Mouse (Mus musculus): ENCODE measurements at regions not wholly inside any gene's neighbourhood (a gene's known extent, or its start where the extent isn't known, plus 50 kb on each side); places are given as distances from the start of the nearest gene placed in this dataset.

- H3K27ac ChIP-seq = no peak overlapping the region
- H3K9me3 ChIP-seq = peaks cover 7% of the 10 kb centered on the region; the same call in 1 of the 2 replicates
- H3K4me2 ChIP-seq (replicated peaks) = no peak overlapping the region
- H3K36me3 ChIP-seq = no peaks in the 10 kb centered on the region
- no peak for ATAC-seq (ENCODE audit: low FRiP score, low read depth)
- no peaks in the 10 kb centered on the region for H3K27me3 ChIP-seq
- H3K4me3 ChIP-seq = no peak overlapping the region
- H3K4me1 ChIP-seq = peaks cover 6% of the 10 kb centered on the region
- 33% methylated on average over 7 of the region's 7 CpGs for WGBS
- H3K9ac ChIP-seq = no peak overlapping the region
These were observed 59.9 kb upstream of the Oxgr1 start for GRCm38 (mm10) chr14:120102010-120102748.

- H3K9me3 ChIP-seq = peaks cover 7% of the 10 kb centered on the region; the same call in 1 of the 2 replicates
- no peak overlapping the region for H3K4me3 ChIP-seq
- no peak for ATAC-seq (ENCODE audit: low FRiP score, low read depth)
- H3K4me2 ChIP-seq (replicated peaks) = no peak overlapping the region
- H3K27me3 ChIP-seq = no peaks in the 10 kb centered on the region
- H3K4me1 ChIP-seq = peaks cover 6% of the 10 kb centered on the region
- H3K9ac ChIP-seq = no peak overlapping the region
- no peak overlapping the region for H3K27ac ChIP-seq
- no peaks in the 10 kb centered on the region for H3K36me3 ChIP-seq
- WGBS = 7% methylated on average over 1 of the region's 1 CpGs
These were observed 60.5 kb upstream of the Oxgr1 start for GRCm38 (mm10) chr14:120102749-120103142.

GRCm38 (mm10) chr14:120109846-120110245, 67.6 kb upstream of the Oxgr1 start:
- Histone ChIP-seq H3K4me3 (no peak overlapping the region), H3K27me3 (no peaks in the 10 kb centered on the region), H3K9ac (no peak overlapping the region), H3K4me1 (no peaks in the 10 kb centered on the region), H3K4me2 (replicated peaks) (no peak overlapping the region), H3K36me3 (no peaks in the 10 kb centered on the region), H3K9me3 (peaks cover under 1% of the 10 kb centered on the region; the same call in 1 of the 2 replicates), H3K27ac (no peak overlapping the region)
- no peak for ATAC-seq (ENCODE audit: low FRiP score, low read depth)
- WGBS = 93% methylated on average over 1 of the region's 1 CpGs

GRCm38 (mm10) chr14:120113316-120113715, 71.1 kb upstream of the Oxgr1 start:
- Histone ChIP-seq H3K9me3 (no peaks in the 10 kb centered on the region), H3K4me1 (no peaks in the 10 kb centered on the region), H3K4me2 (replicated peaks) (no peak overlapping the region), H3K27ac (no peak overlapping the region), H3K27me3 (no peaks in the 10 kb centered on the region), H3K36me3 (no peaks in the 10 kb centered on the region), H3K4me3 (no peak overlapping the region), H3K9ac (no peak overlapping the region)
- 86% methylated on average over 4 of the region's 4 CpGs for WGBS
- no peak for ATAC-seq (ENCODE audit: low FRiP score, low read depth)

GRCm38 (mm10) chr14:120118582-120118981, 76.3 kb upstream of the Oxgr1 start:
- H3K9me3 ChIP-seq = no peaks in the 10 kb centered on the region
- H3K36me3 ChIP-seq = no peaks in the 10 kb centered on the region
- no peak overlapping the region for H3K27ac ChIP-seq
- H3K27me3 ChIP-seq = no peaks in the 10 kb centered on the region
- WGBS = 92% methylated on average over 7 of the region's 7 CpGs
- no peaks in the 10 kb centered on the region for H3K4me1 ChIP-seq
- no peak overlapping the region for H3K4me2 ChIP-seq (replicated peaks)
- ATAC-seq (ENCODE audit: low FRiP score, low read depth) = no peak
- no peak overlapping the region for H3K9ac ChIP-seq
- H3K4me3 ChIP-seq = no peak overlapping the region

GRCm38 (mm10) chr14:120119094-120119501, 76.9 kb upstream of the Oxgr1 start:
- Histone ChIP-seq H3K9ac (no peak overlapping the region), H3K36me3 (no peaks in the 10 kb centered on the region), H3K4me1 (no peaks in the 10 kb centered on the region), H3K4me3 (no peak overlapping the region), H3K27me3 (no peaks in the 10 kb centered on the region), H3K27ac (no peak overlapping the region), H3K9me3 (no peaks in the 10 kb centered on the region), H3K4me2 (replicated peaks) (no peak overlapping the region)
- no peak for ATAC-seq (ENCODE audit: low FRiP score, low read depth)
- 88% methylated on average over 5 of the region's 5 CpGs for WGBS

- Histone ChIP-seq H3K4me2 (replicated peaks) (no peak overlapping the region), H3K4me3 (no peak overlapping the region), H3K9ac (no peak overlapping the region), H3K4me1 (no peaks in the 10 kb centered on the region), H3K9me3 (no peaks in the 10 kb centered on the region), H3K27ac (no peak overlapping the region), H3K36me3 (no peaks in the 10 kb centered on the region), H3K27me3 (no peaks in the 10 kb centered on the region)
- 74% methylated on average over 5 of the region's 5 CpGs for WGBS
- ATAC-seq (ENCODE audit: low FRiP score, low read depth) = no peak
These were observed 77.3 kb upstream of the Oxgr1 start for GRCm38 (mm10) chr14:120119506-120119905.

GRCm38 (mm10) chr14:120120261-120120660, 78.0 kb upstream of the Oxgr1 start:
- no peak overlapping the region for H3K4me2 ChIP-seq (replicated peaks)
- peaks cover 4% of the 10 kb centered on the region; the same call in 1 of the 2 replicates for H3K9me3 ChIP-seq
- WGBS = 87% methylated on average over 5 of the region's 5 CpGs
- ATAC-seq (ENCODE audit: low FRiP score, low read depth) = no peak
- H3K36me3 ChIP-seq = no peaks in the 10 kb centered on the region
- no peaks in the 10 kb centered on the region for H3K4me1 ChIP-seq
- H3K4me3 ChIP-seq = no peak overlapping the region
- H3K27me3 ChIP-seq = no peaks in the 10 kb centered on the region
- no peak overlapping the region for H3K9ac ChIP-seq
- H3K27ac ChIP-seq = no peak overlapping the region

- WGBS = 86% methylated on average over 5 of the region's 5 CpGs
- no peaks in the 10 kb centered on the region for H3K4me1 ChIP-seq
- H3K4me3 ChIP-seq = no peak overlapping the region
- H3K27ac ChIP-seq = no peak overlapping the region
- no peaks in the 10 kb centered on the region for H3K36me3 ChIP-seq
- H3K4me2 ChIP-seq (replicated peaks) = no peak overlapping the region
- no peaks in the 10 kb centered on the region for H3K27me3 ChIP-seq
- peaks cover 5% of the 10 kb centered on the region; the same call in 1 of the 2 replicates for H3K9me3 ChIP-seq
- no peak for ATAC-seq (ENCODE audit: low FRiP score, low read depth)
- H3K9ac ChIP-seq = no peak overlapping the region
These were observed 83.1 kb upstream of the Oxgr1 start for GRCm38 (mm10) chr14:120125315-120125714.

- WGBS = 78% methylated on average over 5 of the region's 5 CpGs
- ATAC-seq (ENCODE audit: low FRiP score, low read depth) = no peak
- Histone ChIP-seq H3K4me2 (replicated peaks) (no peak overlapping the region), H3K4me1 (no peaks in the 10 kb centered on the region), H3K9me3 (peaks cover 5% of the 10 kb centered on the region; the same call in 1 of the 2 replicates), H3K9ac (no peak overlapping the region), H3K27ac (no peak overlapping the region), H3K36me3 (no peaks in the 10 kb centered on the region), H3K4me3 (no peak overlapping the region), H3K27me3 (no peaks in the 10 kb centered on the region)
These were observed 85.2 kb upstream of the Oxgr1 start for GRCm38 (mm10) chr14:120127481-120127880.

GRCm38 (mm10) chr14:120134346-120135008, 92.2 kb upstream of the Oxgr1 start:
- H3K4me1 ChIP-seq = peaks cover 13% of the 10 kb centered on the region; the same call in 1 of the 2 replicates
- H3K4me3 ChIP-seq = no peak overlapping the region
- no peaks in the 10 kb centered on the region for H3K27me3 ChIP-seq
- no peak overlapping the region for H3K27ac ChIP-seq
- WGBS = 73% methylated on average over 6 of the region's 6 CpGs
- no peak overlapping the region for H3K9ac ChIP-seq
- no peaks in the 10 kb centered on the region for H3K9me3 ChIP-seq
- H3K4me2 ChIP-seq (replicated peaks) = no peak overlapping the region
- H3K36me3 ChIP-seq = no peaks in the 10 kb centered on the region
- ATAC-seq (ENCODE audit: low FRiP score, low read depth) = no peak

- peaks cover 13% of the 10 kb centered on the region; the same call in 1 of the 2 replicates for H3K4me1 ChIP-seq
- no peak overlapping the region for H3K4me2 ChIP-seq (replicated peaks)
- no peaks in the 10 kb centered on the region for H3K36me3 ChIP-seq
- no peak overlapping the region for H3K4me3 ChIP-seq
- no peaks in the 10 kb centered on the region for H3K9me3 ChIP-seq
- H3K27me3 ChIP-seq = no peaks in the 10 kb centered on the region
- no peak overlapping the region for H3K27ac ChIP-seq
- no peak overlapping the region for H3K9ac ChIP-seq
- ATAC-seq (ENCODE audit: low FRiP score, low read depth) = no peak
- WGBS = 33% methylated on average over 5 of the region's 5 CpGs
These were observed 93.0 kb upstream of the Oxgr1 start for GRCm38 (mm10) chr14:120135198-120135597.
